Comparison of ENCODE assay signal across 16 mouse cellular contexts in the genomic region with DNA sequence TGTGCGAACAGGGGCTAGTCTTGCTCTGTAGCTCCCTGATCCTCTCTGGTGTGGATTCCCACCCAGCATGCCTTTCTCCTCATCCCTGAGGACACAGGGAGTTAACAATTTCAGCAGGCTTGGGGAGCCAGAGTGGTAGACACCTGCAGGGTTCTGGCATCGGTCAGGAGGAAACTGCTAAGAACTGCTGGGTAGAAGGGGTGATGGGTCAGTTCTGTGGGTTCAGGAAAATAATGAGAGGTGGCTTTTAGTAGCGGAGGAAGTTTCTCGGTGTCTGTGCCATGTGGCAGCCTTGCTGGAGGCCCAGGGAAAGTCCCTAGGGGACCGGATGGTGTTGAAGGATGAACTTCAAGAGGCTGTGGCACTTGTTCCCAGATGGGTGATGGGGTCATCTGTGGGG. TPM values are rescaled to one million over a fixed set of nuclear protein-coding genes. Genes with fewer than 3 reads are reported as not detected.
DNase-seq lines count a peak whose midpoint lies in the region; ATAC-seq and TF ChIP-seq lines count a peak whose summit lies in the region.
"Had no signal": no experiment of that assay in that cellular context is flagged by ENCODE, and none has a peak within 500 bp of the region (broad histone marks: within the 10 kb centered on the region; RNA-seq: fewer than 3 reads in every experiment).

No protein-coding gene starts in this region.

- intact Hi-C loops in left cerebral cortex, postnatal 4 days (cut with DNase I): no loop called here

- WGBS in neural tube, embryonic 15.5 days: 52% methylated on average over 5 of the region's 5 CpGs

- H3K27ac ChIP-seq in layer of hippocampus, adult 2 months: peak overlapping the region; percentile 96; the same call in 1 of the 2 replicates
- H3K27ac ChIP-seq in neural tube, embryonic 15.5 days (replicated peaks): no peak overlapping the region
- H3K27ac ChIP-seq: liver, embryonic 14.5 days; macrophage had no signal

- no peaks in the 10 kb centered on the region for H3K36me3 ChIP-seq in neural tube, embryonic 15.5 days

- TF ChIP-seq CTCF in layer of hippocampus, adult 2 months (conservative IDR thresholded peaks at IDR 0.05): no peak

- H3K4me2 ChIP-seq in neural tube, embryonic 15.5 days: peak overlapping the region; percentile 60

- ATAC-seq in inflammation-experienced regulatory T-cells, adult 6 months: peak; percentile 58
- ATAC-seq in neural tube, embryonic 15.5 days (ENCODE audit: low FRiP score): no peak

- H3K9me3 ChIP-seq in neural tube, embryonic 15.5 days (replicated peaks): no peaks in the 10 kb centered on the region

- peaks cover 23% of the 10 kb centered on the region for H3K4me1 ChIP-seq in neural tube, embryonic 15.5 days

- H3K9ac ChIP-seq in neural tube, embryonic 15.5 days (replicated peaks): peak overlapping the region; percentile 75; the same call in 1 of the 2 replicates
- H3K9ac ChIP-seq: liver, embryonic 14.5 days had no signal

- DNase-seq in layer of hippocampus, adult 2 months (ENCODE audit: low spot score in 2 of 2): no peak
- no peak for DNase-seq in layer of hippocampus, postnatal 25 days (ENCODE audit: extremely low spot score in 1 of 2, low spot score in 1 of 2)
- DNase-seq in cerebellum, postnatal 14 days: peak; percentile 40 to 48
- DNase-seq in left cerebral cortex, postnatal 4 days: no peak
- DNase-seq in thymus, postnatal 36 days: no peak
- DNase-seq: adrenal gland, postnatal 10 days; kidney, adult 11 months; retina, postnatal 1 day had no signal

- 0 out of 2 replicates have a peak, but pooled peaks cover 4% of the 10 kb centered on the region for H3K27me3 ChIP-seq in neural tube, embryonic 15.5 days (replicated peaks)

- H3K4me3 ChIP-seq in layer of hippocampus, adult 2 months: peak overlapping the region; percentile 73
- H3K4me3 ChIP-seq in neural tube, embryonic 15.5 days (replicated peaks): peak overlapping the region; percentile 51
- H3K4me3 ChIP-seq: myocyte had no signal

RNA-seq across cellular contexts. Expression of gene Tmem63c, which starts 6.3 kb away (rescaled TPM):
- total RNA-seq in layer of hippocampus, adult 2 months (2021): 10 to 100 TPM; 38.1 to 39.3 TPM
- total RNA-seq in layer of hippocampus, postnatal 25 days (2021): 10 to 100 TPM; 32.4 to 35.6 TPM
- 1 to 10 TPM in 2 of 3 experiments, under 1 TPM in 1; 0.78 to 3.8 (median 1.1) TPM for polyA plus RNA-seq in inflammation-experienced regulatory T-cells, adult 6 months (2017; shearing (Covaris generic))
- polyA plus RNA-seq in neural tube, embryonic 15.5 days (2015; fragmentation: Nextera tagmentation; extraction: Ambion mirVana): 10.8 and 12.3 TPM in 2 replicates
- total RNA-seq in left cerebral cortex, postnatal 4 days (2021): 10 to 100 TPM; 29.5 to 30.1 TPM
- polyA plus RNA-seq: heart, embryonic 16.5 days; liver, embryonic 14.5 days; macrophage; myocyte had no signal

RNA-seq across cellular contexts. Expression of gene Zdhhc22, which starts 37.2 kb away (rescaled TPM):
- total RNA-seq in layer of hippocampus, adult 2 months (2021): 1 to 10 TPM; 8.6 to 9.0 TPM
- 10 to 100 TPM; 10.3 to 10.9 TPM for total RNA-seq in layer of hippocampus, postnatal 25 days (2021)
- polyA plus RNA-seq in inflammation-experienced regulatory T-cells, adult 6 months (2017; shearing (Covaris generic)): under 1 TPM in 2 of 3 experiments, not detected in 1; 0.16 to 0.79 TPM
- polyA plus RNA-seq in neural tube, embryonic 15.5 days (2015; fragmentation: Nextera tagmentation; extraction: Ambion mirVana): 18.2 and 19.4 TPM in 2 replicates
- total RNA-seq in left cerebral cortex, postnatal 4 days (2021): 10 to 100 TPM; 15.8 to 19.0 TPM
- total RNA-seq: gastrocnemius, postnatal 4 days had no signal
- polyA plus RNA-seq: liver, embryonic 14.5 days; macrophage; testis, adult 2 months had no signal

Comparison
In these comparisons a context has a peak if more than half of its experiments do, and no peak if none do; other contexts are left out.
1. DNase-seq: peak in cerebellum, postnatal 14 days (2 of 2); none in layer of hippocampus, adult 2 months (0 of 2), layer of hippocampus, postnatal 25 days (0 of 2), left cerebral cortex, postnatal 4 days (single experiment) and thymus, postnatal 36 days (0 of 2).